Mouse (Mus musculus) embryonic fibroblast, embryonic 13.5 days (primary cell): ENCODE results near the gene Grin2a. TPM values are rescaled to one million over a fixed set of nuclear protein-coding genes. Genes with fewer than 3 reads are reported as not detected.

ENCODE experiments used
- H3K27ac ChIP-seq: 2 replicates; pipeline ENCODE4 v1.5.1; 2012; ENCODE audit warnings: low read length, control low read depth, inconsistent platforms; ENCODE audit not compliant: insufficient read depth
- H3K4me1 ChIP-seq: 2 replicates; pipeline ENCODE4 v1.6.1; 2011; ENCODE audit warnings: low read length; ENCODE audit not compliant: control insufficient read depth, insufficient read depth
- H3K4me3 ChIP-seq: 2 replicates; pipeline ENCODE4 v1.5.1; 2011; ENCODE audit warnings: mild to moderate bottlenecking, control low read depth, low read length; ENCODE audit not compliant: insufficient read depth
- CTCF ChIP-seq: IDR thresholded peaks from 2 replicates; pipeline ENCODE4 v1.5.1; 2011; ENCODE audit warnings: mild to moderate bottlenecking, control low read depth, low read length, moderate library complexity, borderline replicate concordance; ENCODE audit not compliant: insufficient read depth
- POLR2A ChIP-seq: IDR thresholded peaks from 2 replicates; pipeline ENCODE4 v1.6.1; 2011; ENCODE audit warnings: low read depth, mild to moderate bottlenecking, control low read depth, low read length, moderate library complexity
- polyA plus RNA-seq: library from polyadenylated mRNA; stranded (reverse); fragments of >200 nt; gene quantifications from 2 replicates; pipeline ENCODE4 v1.2.4, GENCODE M21; 2011; ENCODE audit warnings: low read depth; ENCODE audit not compliant: missing spikeins, insufficient read length

Gene Grin2a
- polyA plus RNA-seq, 1 experiment = 0.11 TPM

- Histone ChIP-seq H3K4me3 (no peak overlapping the region), H3K27ac (no peak overlapping the region)
- no peak for TF ChIP-seq CTCF
- no peak for TF ChIP-seq POLR2A
Observed at GRCm38 (mm10) chr16:9735365-9736080, 259.8 kb downstream of the Grin2a start.

GRCm38 (mm10) chr16:9727603-9728002 is 267.8 kb downstream of the Grin2a start:
- TF ChIP-seq POLR2A (no peak), CTCF (no peak)
- no peak overlapping the region for H3K4me3 ChIP-seq
- H3K27ac ChIP-seq = no peak overlapping the region
- no peaks in the 10 kb centered on the region for H3K4me1 ChIP-seq

More at GRCm38 (mm10) chr16:9735365-9736080, 259.8 kb downstream of the Grin2a start:
- no peaks in the 10 kb centered on the region for H3K4me1 ChIP-seq

- H3K27ac ChIP-seq = no peak overlapping the region
- TF ChIP-seq CTCF = no peak
- no peak for TF ChIP-seq POLR2A
- H3K4me1 ChIP-seq = no peaks in the 10 kb centered on the region
- no peak overlapping the region for H3K4me3 ChIP-seq
Observed at GRCm38 (mm10) chr16:9725578-9726113, 269.7 kb downstream of the Grin2a start.

- no peak for TF ChIP-seq POLR2A
- no peak for TF ChIP-seq CTCF
- Histone ChIP-seq H3K4me1 (no peaks in the 10 kb centered on the region), H3K4me3 (no peak overlapping the region), H3K27ac (no peak overlapping the region)
Observed at GRCm38 (mm10) chr16:9711398-9711797, 284.0 kb downstream of the Grin2a start.

GRCm38 (mm10) chr16:9709921-9710320 is 285.4 kb downstream of the Grin2a start:
- Histone ChIP-seq H3K4me1 (no peaks in the 10 kb centered on the region), H3K4me3 (no peak overlapping the region), H3K27ac (no peak overlapping the region)
- TF ChIP-seq CTCF (no peak), POLR2A (no peak)

- no peak overlapping the region for H3K4me3 ChIP-seq
- H3K27ac ChIP-seq = no peak overlapping the region
- no peaks in the 10 kb centered on the region for H3K4me1 ChIP-seq
- no peak for TF ChIP-seq POLR2A
- no peak for TF ChIP-seq CTCF
Observed at GRCm38 (mm10) chr16:9697141-9697540, 298.2 kb downstream of the Grin2a start.

- no peak overlapping the region for H3K4me3 ChIP-seq
- H3K4me1 ChIP-seq = no peaks in the 10 kb centered on the region
- no peak overlapping the region for H3K27ac ChIP-seq
- no peak for TF ChIP-seq POLR2A
- no peak for TF ChIP-seq CTCF
Observed at GRCm38 (mm10) chr16:9694081-9694480, 301.3 kb downstream of the Grin2a start.

- TF ChIP-seq CTCF (no peak), POLR2A (no peak)
- H3K4me1 ChIP-seq = no peaks in the 10 kb centered on the region
- H3K27ac ChIP-seq = no peak overlapping the region
- H3K4me3 ChIP-seq = no peak overlapping the region
Observed at GRCm38 (mm10) chr16:9688523-9689140, 306.7 kb downstream of the Grin2a start.

GRCm38 (mm10) chr16:9680572-9680971 is 314.8 kb downstream of the Grin2a start:
- Histone ChIP-seq H3K4me1 (no peaks in the 10 kb centered on the region), H3K27ac (no peak overlapping the region), H3K4me3 (no peak overlapping the region)
- TF ChIP-seq POLR2A (no peak), CTCF (no peak)

- Histone ChIP-seq H3K4me1 (no peaks in the 10 kb centered on the region), H3K27ac (no peak overlapping the region), H3K4me3 (no peak overlapping the region)
- TF ChIP-seq POLR2A (no peak), CTCF (no peak)
Observed at GRCm38 (mm10) chr16:9679994-9680393, 315.4 kb downstream of the Grin2a start.
